17 mouse cellular contexts compared by ENCODE assay signal in the genomic region with DNA sequence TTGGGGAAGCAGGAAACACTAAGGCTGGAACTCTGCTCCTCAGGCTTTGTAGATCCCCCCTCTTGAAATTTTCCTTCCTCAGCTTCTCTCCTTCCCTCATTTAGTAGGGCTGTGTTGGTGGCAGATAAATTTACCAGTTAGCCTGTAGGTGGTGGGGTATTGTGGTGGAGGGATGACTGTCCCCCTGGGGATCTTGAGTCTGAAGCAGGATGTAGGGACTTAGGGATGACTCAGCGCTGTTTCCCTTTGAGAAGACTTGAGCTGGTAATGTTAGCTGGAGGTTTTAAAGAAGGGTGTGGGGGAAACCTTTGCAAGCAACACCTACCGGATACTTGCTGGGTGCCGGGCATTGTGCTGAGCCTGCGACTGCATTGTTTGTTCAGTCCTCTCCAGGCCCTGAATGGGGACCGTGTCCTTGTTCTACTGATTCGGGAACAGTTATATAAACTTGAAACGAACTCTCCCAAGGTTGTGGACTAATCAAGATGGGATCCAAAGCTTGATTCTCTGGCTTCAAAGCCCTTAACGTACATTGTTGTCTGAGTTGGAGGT.
A peak's percentile ranks its signal among the peaks of the same experiment; 100 is the strongest.
DNase-seq lines count a peak whose midpoint lies in the region; TF ChIP-seq lines count a peak whose summit lies in the region.
"Had no signal": no experiment of that assay in that cellular context is flagged by ENCODE, and none has a peak within 500 bp of the region (broad histone marks: within the 10 kb centered on the region; RNA-seq: fewer than 3 reads in every experiment).

No protein-coding gene starts in this region.

- no peak for TF ChIP-seq POLR2A in cortical plate, adult 2 months (IDR thresholded peaks at IDR 0.05; ENCODE audit: extremely low read depth, insufficient read depth, low read length)
- TF ChIP-seq POLR2A in myocyte (IDR thresholded peaks at IDR 0.05; ENCODE audit: insufficient read length, low read depth): peak; percentile 23

- DNase-seq in adrenal gland, adult (ENCODE audit: inconsistent age in 2 of 2, low spot score in 1 of 2): peak; percentile 60 to 77
- no peak for DNase-seq in adrenal gland, adult 8-10 months
- DNase-seq in ovary, adult 18-20 months (ENCODE audit: low spot score): peak; percentile 12
- DNase-seq in ovary, postnatal 10 days (ENCODE audit: low spot score): no peak
- DNase-seq in lung, postnatal 36 days: no peak
- no peak for DNase-seq in thymus, postnatal 36 days
- DNase-seq: cerebellum, postnatal 36 days; gastrocnemius, postnatal 10 days; kidney, postnatal 14 days; thymus, postnatal 14 days had no signal

- no peak overlapping the region for H3K4me3 ChIP-seq in cortical plate, adult 2 months (ENCODE audit: insufficient read depth, low read length)
- H3K4me3 ChIP-seq in myocyte: peak overlapping the region; percentile 11
- H3K4me3 ChIP-seq: embryonic facial prominence, embryonic 13.5 days; forebrain, embryonic 12.5 days; hindbrain, embryonic 13.5 days; stomach, embryonic 15.5 days had no signal

- no peaks in the 10 kb centered on the region for H3K79me2 ChIP-seq in myocyte (ENCODE audit: control insufficient read depth, insufficient read depth)

- no peak for TF ChIP-seq CTCF in cortical plate, adult 2 months (IDR thresholded peaks at IDR 0.05; ENCODE audit: extremely low read depth, insufficient read depth, low read length)

- H3ac ChIP-seq in myocyte (ENCODE audit: control insufficient read depth, insufficient read length): no peak overlapping the region

- H3K4me1 ChIP-seq in cortical plate, adult 2 months (ENCODE audit: control insufficient read depth, insufficient read depth, low read length): no peaks in the 10 kb centered on the region; the same call in 1 of the 2 replicates

- no peaks in the 10 kb centered on the region for H3K36me3 ChIP-seq in myocyte (ENCODE audit: control insufficient read depth, insufficient read depth)
- H3K36me3 ChIP-seq: embryonic facial prominence, embryonic 13.5 days; forebrain, embryonic 12.5 days; hindbrain, embryonic 13.5 days; stomach, embryonic 15.5 days had no signal

- H3K27ac ChIP-seq in cortical plate, adult 2 months (ENCODE audit: insufficient read depth, low read length): peak overlapping the region; percentile 45; the same call in 1 of the 2 replicates
- H3K27ac ChIP-seq: embryonic facial prominence, embryonic 13.5 days; forebrain, embryonic 12.5 days; hindbrain, embryonic 13.5 days; stomach, embryonic 15.5 days had no signal

- H3K27me3 ChIP-seq in myocyte (ENCODE audit: control insufficient read depth, insufficient read depth, insufficient read length): no peaks in the 10 kb centered on the region
- H3K27me3 ChIP-seq: embryonic facial prominence, embryonic 13.5 days; hindbrain, embryonic 13.5 days; stomach, embryonic 15.5 days had no signal

- peak overlapping the region; percentile 95 for H3K4me2 ChIP-seq in myocyte (ENCODE audit: low read depth)
- H3K4me2 ChIP-seq: embryonic facial prominence, embryonic 13.5 days; forebrain, embryonic 12.5 days; hindbrain, embryonic 13.5 days; lung, embryonic 14.5 days; stomach, embryonic 15.5 days had no signal

TF ChIP-seq in myocyte, 11 proteins besides CTCF, POLR2A, EP300 and RAD21:
- TF ChIP-seq CEBPB (IDR thresholded peaks at IDR 0.05; ENCODE audit: insufficient read depth, poor library complexity, severe bottlenecking) (no peak), E2F4 (IDR thresholded peaks at IDR 0.05; ENCODE audit: insufficient read depth) (no peak), TCF3 (IDR thresholded peaks at IDR 0.05; ENCODE audit: insufficient read length, low read depth) (no peak), TCF12 (IDR thresholded peaks at IDR 0.05; ENCODE audit: insufficient read depth, poor library complexity, severe bottlenecking) (no peak), MYOD1 (IDR thresholded peaks at IDR 0.05; ENCODE audit: control insufficient read depth in 1 of 3, insufficient read length in 2 of 3, low read depth in 2 of 3) (no peak), REST (IDR thresholded peaks at IDR 0.05; ENCODE audit: insufficient read depth, insufficient read length) (no peak), SRF (IDR thresholded peaks at IDR 0.05; ENCODE audit: control insufficient read depth, insufficient read length, low read depth) (no peak), MAX (IDR thresholded peaks at IDR 0.05; ENCODE audit: low read depth) (no peak), POLR2AphosphoS2 (IDR thresholded peaks at IDR 0.05; ENCODE audit: insufficient read length, low read depth) (no peak), USF1 (IDR thresholded peaks at IDR 0.05; ENCODE audit: low read depth) (no peak), MYOG (IDR thresholded peaks at IDR 0.05; ENCODE audit: control insufficient read depth in 1 of 3, insufficient read depth in 1 of 3, insufficient read length in 2 of 3, low read depth in 2 of 3) (no peak)
TF ChIP-seq in myocyte: peak in this region for 0.

Comparison
In these comparisons a context has a peak if more than half of its experiments do, and no peak if none do; other contexts are left out.
1. DNase-seq: peak in adrenal gland, adult (2 of 2) and ovary, adult 18-20 months (single experiment); none in adrenal gland, adult 8-10 months (single experiment), ovary, postnatal 10 days (single experiment), lung, postnatal 36 days (single experiment) and thymus, postnatal 36 days (0 of 2).